Mouse (Mus musculus): ENCODE measurements around the gene Mypn. TPM values are rescaled to one million over a fixed set of nuclear protein-coding genes. Genes with fewer than 3 reads are reported as not detected.

The Mypn gene
- polyA plus RNA-seq, 1 experiment from 2014 or later, result 0.06 TPM

DNA sequence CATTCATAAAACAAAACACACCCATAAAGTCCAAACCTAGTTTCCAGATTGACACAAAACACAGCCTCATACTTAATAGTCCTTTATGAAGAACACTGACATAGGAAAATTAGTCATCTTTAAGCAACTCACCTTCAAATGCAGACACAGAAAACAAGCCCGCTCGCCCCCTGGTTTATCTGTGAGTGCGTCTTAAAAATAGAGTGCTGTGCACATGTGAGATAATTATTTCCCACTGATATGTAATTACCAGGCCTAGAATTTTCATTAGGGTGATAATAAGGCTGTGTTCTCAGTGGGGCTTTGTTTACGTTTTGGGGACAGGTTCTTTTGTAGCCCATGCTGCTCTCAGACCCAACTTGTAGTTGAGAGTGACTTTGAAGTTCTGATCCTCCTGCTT, 4.7 kb downstream of the Mypn start:
- ATAC-seq (ENCODE audit: low read depth) (peak; percentile 81), DNase-seq (peak; percentile 55)
- no peaks in the 10 kb centered on the region for H3K27me3 ChIP-seq
- H3K36me3 ChIP-seq, result no peaks in the 10 kb centered on the region
- WGBS (ENCODE audit: insufficient replicate concordance), result 19% methylated on average over 4 of the region's 4 CpGs
- H3K27ac ChIP-seq, result 0 out of 2 replicates have a peak overlapping the region, but pooled peaks have one; percentile 3
- H3K9ac ChIP-seq, result no peak overlapping the region
- peak overlapping the region; percentile 29 for H3K4me2 ChIP-seq
- H3K4me3 ChIP-seq (replicated peaks), result no peak overlapping the region
- no peaks in the 10 kb centered on the region for H3K9me3 ChIP-seq (replicated peaks)
- peaks cover 14% of the 10 kb centered on the region for H3K4me1 ChIP-seq (replicated peaks)

DNA sequence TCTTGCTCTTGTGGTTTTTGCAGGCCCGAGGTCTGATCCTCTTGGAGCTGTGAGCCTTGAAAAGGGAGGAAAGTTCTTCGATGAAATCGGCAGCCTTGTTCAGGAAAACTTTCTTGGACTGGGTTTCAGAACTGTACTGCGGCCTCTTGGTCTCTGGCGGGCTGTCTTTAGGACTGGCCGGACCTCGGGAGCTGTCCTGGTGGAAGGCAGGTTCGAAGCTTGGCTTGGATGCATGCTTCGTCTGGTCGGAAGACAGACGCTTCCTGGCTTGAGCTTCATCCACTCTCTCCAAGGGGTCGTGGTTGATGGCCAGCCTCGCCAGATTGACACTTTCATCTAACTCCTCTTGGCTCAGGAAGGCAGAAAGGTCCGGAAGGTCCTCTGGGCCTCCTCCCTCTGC, 11.0 kb downstream of the Mypn start:
- Histone ChIP-seq H3K27me3 (no peaks in the 10 kb centered on the region), H3K27ac (no peak overlapping the region), H3K36me3 (no peaks in the 10 kb centered on the region), H3K4me3 (replicated peaks) (no peak overlapping the region), H3K9me3 (replicated peaks) (no peaks in the 10 kb centered on the region), H3K9ac (no peak overlapping the region), H3K4me1 (replicated peaks) (no peaks in the 10 kb centered on the region), H3K4me2 (no peak overlapping the region)
- ATAC-seq (ENCODE audit: low read depth) (no peak), DNase-seq (no peak)
- 73% methylated on average over 14 of the region's 14 CpGs for whole genome bisulfite sequencing (ENCODE audit: insufficient replicate concordance)

DNA sequence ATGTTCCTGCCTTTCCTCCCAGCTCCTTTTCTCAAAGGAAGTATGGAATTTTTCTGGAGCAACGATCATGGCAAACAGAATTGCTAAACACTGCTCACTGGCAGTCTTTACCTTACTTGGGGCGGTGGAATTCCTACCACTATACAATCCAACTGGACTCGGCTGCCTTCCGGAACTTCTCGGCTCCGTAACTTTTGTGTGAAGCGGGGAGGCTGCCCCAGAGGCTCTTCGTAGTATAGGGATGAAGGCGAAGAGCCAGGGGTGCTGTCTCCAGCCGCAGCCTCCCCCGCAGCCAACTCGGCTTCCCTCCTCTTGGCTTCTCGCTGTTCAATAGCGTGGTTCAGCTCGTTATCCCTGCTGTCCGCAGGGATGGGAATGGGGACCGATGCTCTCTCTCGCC, 11.5 kb downstream of the Mypn start:
- DNase-seq, result no peak
- no peaks in the 10 kb centered on the region for H3K27me3 ChIP-seq
- no peak overlapping the region for H3K4me2 ChIP-seq
- no peak overlapping the region for H3K27ac ChIP-seq
- no peak overlapping the region for H3K9ac ChIP-seq
- no peak for ATAC-seq (ENCODE audit: low read depth)
- no peaks in the 10 kb centered on the region for H3K36me3 ChIP-seq
- H3K4me1 ChIP-seq (replicated peaks), result no peaks in the 10 kb centered on the region
- H3K4me3 ChIP-seq (replicated peaks), result no peak overlapping the region
- no peaks in the 10 kb centered on the region for H3K9me3 ChIP-seq (replicated peaks)
- 72% methylated on average over 18 of the region's 18 CpGs for WGBS (ENCODE audit: insufficient replicate concordance)

DNA sequence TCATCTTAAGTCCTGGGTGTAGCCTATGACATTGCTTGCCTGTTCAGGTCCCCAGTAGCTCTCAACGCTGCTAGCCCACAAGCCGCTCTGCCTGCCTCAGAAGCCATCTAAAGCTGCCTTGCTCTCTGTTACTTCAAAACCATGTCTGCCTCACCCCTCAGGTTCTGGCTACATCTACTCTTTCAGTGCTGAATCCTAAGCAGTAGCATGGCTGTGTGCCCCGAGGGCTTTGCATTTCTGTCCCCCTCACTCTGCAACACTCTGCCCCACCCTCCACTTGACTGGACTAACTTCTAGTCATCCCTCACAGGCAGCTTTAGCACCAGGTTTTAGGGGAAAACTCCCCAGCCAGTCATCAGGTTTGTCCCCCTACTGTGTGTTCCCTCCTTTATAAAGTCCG, 19.3 kb downstream of the Mypn start:
- Histone ChIP-seq H3K4me1 (replicated peaks) (no peaks in the 10 kb centered on the region), H3K9me3 (replicated peaks) (no peaks in the 10 kb centered on the region), H3K36me3 (no peaks in the 10 kb centered on the region), H3K4me2 (no peak overlapping the region), H3K4me3 (replicated peaks) (no peak overlapping the region), H3K27me3 (no peaks in the 10 kb centered on the region), H3K27ac (no peak overlapping the region), H3K9ac (no peak overlapping the region)
- DNase-seq (no peak), ATAC-seq (ENCODE audit: low read depth) (no peak)
- 75% methylated on average over 4 of the region's 4 CpGs for WGBS (ENCODE audit: insufficient replicate concordance)

DNA sequence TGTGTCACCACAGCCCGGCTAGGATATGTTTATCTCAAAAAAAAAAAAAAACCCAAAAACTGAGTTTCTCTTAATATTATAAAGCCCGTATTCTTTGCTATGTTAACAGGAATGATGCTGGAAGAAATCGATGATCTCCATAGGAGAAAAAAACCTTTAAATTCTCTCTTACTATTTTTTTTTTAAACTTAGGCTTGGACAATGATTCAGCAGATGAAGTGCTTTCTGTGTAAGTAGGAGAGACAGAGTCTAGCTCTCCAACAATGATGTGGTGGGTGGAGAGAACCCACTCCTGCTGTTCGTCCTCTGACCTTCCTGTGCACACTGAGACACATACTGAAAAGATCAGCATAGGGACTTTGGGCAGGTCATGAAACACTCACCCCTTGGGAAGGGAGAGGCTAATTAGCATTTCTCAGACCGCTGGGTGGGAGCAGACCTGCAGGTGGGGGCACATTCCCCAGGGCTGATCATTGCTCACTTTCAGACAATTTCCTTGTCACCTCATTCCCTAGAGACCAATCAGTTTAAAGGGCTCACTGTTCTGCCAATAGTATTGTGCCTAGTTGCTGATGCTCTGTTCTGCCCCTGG, 21.5 kb downstream of the Mypn start:
- WGBS (ENCODE audit: insufficient replicate concordance), result 59% methylated on average over 5 of the region's 5 CpGs
- H3K27ac ChIP-seq, result no peak overlapping the region
- H3K4me1 ChIP-seq (replicated peaks), result no peaks in the 10 kb centered on the region; the same call in 1 of the 2 replicates

DNA sequence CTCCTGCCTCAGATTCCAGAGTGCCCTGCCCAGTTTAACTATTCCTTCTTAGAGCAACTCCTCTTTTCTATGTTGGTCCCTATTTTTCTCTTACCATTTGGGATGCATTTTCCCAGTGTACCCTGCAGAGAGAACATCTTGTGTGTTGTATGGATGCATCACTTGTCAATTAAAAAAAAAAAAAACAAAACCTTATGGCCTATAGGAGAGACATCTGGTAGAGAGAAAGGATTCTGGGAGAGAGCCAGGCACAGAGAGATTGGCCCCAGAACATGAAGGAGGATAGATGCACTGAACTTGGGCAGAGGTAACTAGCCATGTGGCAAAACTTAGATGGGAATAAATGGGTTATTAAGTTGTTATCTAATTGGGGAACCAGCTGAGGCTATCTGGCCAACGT, 22.6 kb downstream of the Mypn start:
- Histone ChIP-seq H3K4me2 (no peak overlapping the region), H3K9me3 (replicated peaks) (no peaks in the 10 kb centered on the region), H3K27me3 (no peaks in the 10 kb centered on the region), H3K27ac (no peak overlapping the region), H3K4me1 (replicated peaks) (peaks cover 4% of the 10 kb centered on the region), H3K9ac (no peak overlapping the region), H3K4me3 (replicated peaks) (no peak overlapping the region), H3K36me3 (no peaks in the 10 kb centered on the region)
- no peak for ATAC-seq (ENCODE audit: low read depth)
- 50% methylated on average over 1 of the region's 1 CpGs for WGBS (ENCODE audit: insufficient replicate concordance)
- DNase-seq, result no peak

More for the DNA sequence above, 21.5 kb downstream of the Mypn start:
- H3K36me3 ChIP-seq, result no peaks in the 10 kb centered on the region
- H3K4me2 ChIP-seq, result no peak overlapping the region
- no peak for ATAC-seq (ENCODE audit: low read depth)
- no peak overlapping the region for H3K4me3 ChIP-seq (replicated peaks)
- no peak overlapping the region for H3K9ac ChIP-seq
- DNase-seq, result no peak
- no peaks in the 10 kb centered on the region for H3K27me3 ChIP-seq
- H3K9me3 ChIP-seq (replicated peaks), result no peaks in the 10 kb centered on the region

DNA sequence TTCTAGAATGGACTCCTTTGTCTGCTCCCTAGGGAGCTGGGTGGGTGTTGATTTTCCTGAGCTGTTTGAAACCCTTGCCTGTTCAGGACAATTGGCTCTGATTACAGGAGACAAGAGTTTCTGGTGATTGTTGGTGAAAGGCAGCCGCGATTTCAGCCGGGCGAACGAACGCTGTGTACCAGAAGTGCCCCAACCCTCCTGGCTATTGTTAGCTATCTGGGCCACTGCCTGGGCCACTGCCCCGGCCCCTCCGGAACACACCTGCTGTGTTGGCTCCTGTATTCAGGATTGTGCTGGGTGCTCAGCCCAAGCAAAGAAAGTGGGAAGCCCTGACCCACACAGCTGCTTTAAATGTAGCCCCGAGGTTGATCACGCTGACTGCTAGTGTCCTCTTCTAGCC, 24.2 kb downstream of the Mypn start:
- Histone ChIP-seq H3K27ac (no peak overlapping the region), H3K36me3 (no peaks in the 10 kb centered on the region), H3K4me2 (no peak overlapping the region), H3K9me3 (replicated peaks) (no peaks in the 10 kb centered on the region), H3K4me3 (replicated peaks) (no peak overlapping the region), H3K4me1 (replicated peaks) (peaks cover 11% of the 10 kb centered on the region), H3K9ac (no peak overlapping the region), H3K27me3 (no peaks in the 10 kb centered on the region)
- 79% methylated on average over 10 of the region's 10 CpGs for WGBS (ENCODE audit: insufficient replicate concordance)
- no peak for DNase-seq
- ATAC-seq (ENCODE audit: low read depth), result no peak

DNA sequence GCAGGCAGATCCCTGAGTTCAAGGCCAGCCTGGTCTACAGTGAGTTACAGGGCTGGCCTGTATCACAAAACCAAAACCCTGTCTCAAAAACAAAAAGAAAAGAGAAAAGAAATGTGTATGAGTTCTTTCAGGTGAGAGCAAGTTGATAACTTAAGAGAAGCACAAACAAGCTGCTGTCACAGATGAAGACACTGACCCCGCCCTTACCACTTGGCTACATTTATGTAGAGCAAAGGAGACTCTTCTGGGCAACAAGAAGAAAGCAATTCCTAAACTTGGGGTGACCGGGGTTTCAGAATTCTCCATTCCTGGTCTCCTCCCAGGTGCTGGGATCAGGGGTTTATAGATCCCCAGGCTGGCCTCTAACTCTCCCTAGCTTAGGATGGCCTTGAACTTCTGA, 25.4 kb downstream of the Mypn start:
- no peak overlapping the region for H3K27ac ChIP-seq
- H3K4me3 ChIP-seq (replicated peaks), result no peak overlapping the region
- no peaks in the 10 kb centered on the region for H3K27me3 ChIP-seq
- DNase-seq, result no peak
- H3K9me3 ChIP-seq (replicated peaks), result no peaks in the 10 kb centered on the region
- ATAC-seq (ENCODE audit: low read depth), result no peak
- H3K9ac ChIP-seq, result no peak overlapping the region
- H3K36me3 ChIP-seq, result no peaks in the 10 kb centered on the region
- no peak overlapping the region for H3K4me2 ChIP-seq
- WGBS (ENCODE audit: insufficient replicate concordance), result 76% methylated on average over 2 of the region's 2 CpGs
- H3K4me1 ChIP-seq (replicated peaks), result peaks cover 14% of the 10 kb centered on the region

DNA sequence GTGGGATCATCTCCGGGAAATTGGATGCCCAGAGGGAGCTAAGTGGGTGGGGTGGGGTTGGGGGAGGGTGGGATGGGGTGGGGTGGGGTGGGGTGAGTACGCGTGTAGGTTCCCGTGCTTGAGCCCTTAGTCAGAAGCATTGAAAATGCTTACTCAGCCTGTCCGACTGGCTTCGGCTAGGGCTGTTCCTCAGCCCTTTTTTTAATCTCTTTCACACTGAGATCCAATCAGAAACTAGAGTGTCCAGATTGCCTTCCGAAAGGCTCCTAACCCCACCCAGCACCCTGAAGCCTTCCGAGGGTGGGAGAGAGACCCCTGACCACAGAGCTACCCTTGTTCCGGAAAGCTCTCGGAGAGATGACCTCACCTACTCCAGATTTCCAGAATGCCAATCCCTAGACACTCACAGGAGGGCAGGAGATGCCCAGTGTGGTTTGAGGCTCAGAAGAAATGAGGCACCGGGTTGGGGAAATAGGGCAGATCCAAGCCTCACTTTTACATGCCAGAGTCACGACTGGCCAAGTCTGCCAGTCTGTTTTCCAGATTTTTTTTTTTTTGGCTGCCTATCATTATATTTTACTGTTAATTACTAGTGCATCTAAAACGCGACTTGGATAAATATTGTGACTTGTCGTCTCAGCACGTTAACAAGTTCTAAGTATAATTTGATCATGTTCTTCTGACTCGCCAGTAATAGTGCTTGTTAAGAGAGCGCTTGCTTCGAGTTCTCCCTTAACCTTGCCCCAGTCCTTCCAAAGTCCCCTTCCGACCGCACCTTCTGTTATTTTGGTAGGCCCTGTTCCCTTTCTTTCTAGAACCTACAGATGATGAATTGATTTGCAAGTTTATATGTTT, 26.2 kb downstream of the Mypn start:
- Histone ChIP-seq H3K9ac (no peak overlapping the region), H3K4me1 (replicated peaks) (peaks cover 14% of the 10 kb centered on the region), H3K9me3 (replicated peaks) (no peaks in the 10 kb centered on the region), H3K4me3 (replicated peaks) (no peak overlapping the region), H3K27me3 (no peaks in the 10 kb centered on the region), H3K36me3 (no peaks in the 10 kb centered on the region), H3K4me2 (no peak overlapping the region), H3K27ac (no peak overlapping the region)
- ATAC-seq (ENCODE audit: low read depth) (no peak), DNase-seq (no peak)
- WGBS (ENCODE audit: insufficient replicate concordance), result 65% methylated on average over 21 of the region's 21 CpGs

DNA sequence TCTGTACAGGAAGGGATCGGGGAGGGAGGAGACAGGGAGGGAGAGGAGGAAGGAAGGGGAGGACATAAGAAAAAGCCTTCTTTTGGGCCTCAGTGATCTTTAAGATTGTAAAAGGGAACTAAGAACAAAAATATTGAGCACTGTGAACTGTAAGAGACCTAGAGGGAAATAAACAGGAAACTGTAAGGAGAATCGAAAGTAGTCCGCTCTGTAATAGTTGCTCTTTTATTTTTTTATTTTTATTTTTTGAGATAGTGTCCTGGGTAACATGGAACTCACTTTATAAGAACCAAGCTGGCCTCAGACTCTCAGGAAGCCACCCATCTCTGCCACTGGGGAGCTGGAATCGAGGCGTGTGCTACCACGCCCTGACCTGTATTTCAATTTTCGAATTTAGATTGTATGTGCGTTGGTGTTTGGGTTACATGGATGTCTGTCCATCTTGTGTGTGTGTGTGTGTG, 27.3 kb downstream of the Mypn start:
- H3K36me3 ChIP-seq, result no peaks in the 10 kb centered on the region
- H3K4me1 ChIP-seq (replicated peaks), result peaks cover 14% of the 10 kb centered on the region
- ATAC-seq (ENCODE audit: low read depth) (0 out of 2 replicates have a peak, but pooled peaks have one; percentile 26), DNase-seq (no peak)
- H3K4me3 ChIP-seq (replicated peaks), result no peak overlapping the region
- peak overlapping the region; percentile 12; the same call in 1 of the 2 replicates for H3K4me2 ChIP-seq
- H3K9me3 ChIP-seq (replicated peaks), result no peaks in the 10 kb centered on the region
- H3K27ac ChIP-seq, result peak overlapping the region; percentile 47; the same call in 1 of the 2 replicates
- H3K27me3 ChIP-seq, result no peaks in the 10 kb centered on the region
- WGBS (ENCODE audit: insufficient replicate concordance), result 40% methylated on average over 8 of the region's 8 CpGs
- no peak overlapping the region for H3K9ac ChIP-seq

DNA sequence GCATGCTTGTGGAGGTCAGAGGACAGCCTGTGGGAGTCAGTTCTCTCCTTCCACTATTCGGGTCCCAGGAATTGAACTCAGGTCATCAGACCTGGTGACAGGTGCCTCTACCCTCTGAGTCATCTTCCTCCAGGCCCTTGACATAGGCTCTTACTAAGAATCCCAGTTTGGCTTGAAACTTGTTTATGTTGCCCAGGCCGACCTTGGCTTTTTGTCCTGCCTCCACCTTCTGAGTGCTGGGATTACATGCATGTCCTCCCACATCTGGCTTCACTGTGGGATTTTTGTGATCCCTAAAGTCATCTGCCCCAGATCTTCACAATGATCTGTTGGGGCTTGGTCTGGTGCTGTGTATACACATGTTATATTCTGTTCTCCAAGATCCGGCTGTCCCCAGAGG, 31.7 kb downstream of the Mypn start:
- Histone ChIP-seq H3K9ac (no peak overlapping the region), H3K27ac (no peak overlapping the region), H3K36me3 (no peaks in the 10 kb centered on the region), H3K4me2 (no peak overlapping the region), H3K27me3 (no peaks in the 10 kb centered on the region), H3K9me3 (replicated peaks) (no peaks in the 10 kb centered on the region), H3K4me1 (replicated peaks) (peaks cover 14% of the 10 kb centered on the region), H3K4me3 (replicated peaks) (no peak overlapping the region)
- 64% methylated on average over 3 of the region's 3 CpGs for WGBS (ENCODE audit: insufficient replicate concordance)
- DNase-seq (no peak), ATAC-seq (ENCODE audit: low read depth) (no peak)
